Comparison of ENCODE assay signal across 13 mouse cellular contexts in the genomic region with DNA sequence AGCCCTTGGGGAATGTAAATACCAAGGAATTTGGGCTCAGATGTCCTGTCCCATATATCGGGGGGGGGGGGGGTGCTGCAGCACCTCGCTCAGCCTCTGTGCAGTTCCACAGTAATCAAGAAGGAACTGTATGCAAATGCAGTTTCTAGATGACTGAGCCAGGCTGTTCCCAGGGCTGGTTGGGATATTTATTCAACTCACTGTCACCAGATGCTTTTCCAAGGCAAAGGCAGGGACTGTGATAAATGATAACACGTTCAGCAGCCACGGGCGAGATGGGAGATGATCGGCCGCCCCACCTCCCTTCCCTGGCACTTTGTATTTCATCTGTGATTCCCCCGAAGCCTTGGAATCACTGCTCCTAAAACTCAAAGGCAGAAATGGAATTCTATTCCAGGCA.
DNase-seq lines count a peak whose midpoint lies in the region; ATAC-seq and TF ChIP-seq lines count a peak whose summit lies in the region.
"Had no signal": no experiment of that assay in that cellular context is flagged by ENCODE, and none has a peak within 500 bp of the region (broad histone marks: within the 10 kb centered on the region; RNA-seq: fewer than 3 reads in every experiment).

No protein-coding gene starts in this region.

- peak overlapping the region; percentile 58 for H3K27ac ChIP-seq in forebrain, embryonic 15.5 days (replicated peaks)
- H3K27ac ChIP-seq in midbrain, embryonic 13.5 days, result peak overlapping the region; percentile 61
- no peak overlapping the region for H3K27ac ChIP-seq in gastrocnemius, adult 2 months
- no peak overlapping the region for H3K27ac ChIP-seq in liver, postnatal 0 days (ENCODE audit: low read depth)

- H3K9ac ChIP-seq in forebrain, embryonic 15.5 days (replicated peaks), result no peak overlapping the region
- H3K9ac ChIP-seq in midbrain, embryonic 13.5 days (replicated peaks), result no peak overlapping the region
- no peak overlapping the region for H3K9ac ChIP-seq in liver, postnatal 0 days (replicated peaks)

- peak; percentile 39 for DNase-seq in layer of hippocampus, adult 11-12 months (ENCODE audit: low spot score)
- DNase-seq in layer of hippocampus, postnatal 10 days (ENCODE audit: low spot score in 2 of 2), result no peak
- DNase-seq in brain, embryonic 14.5 days (ENCODE audit: low read depth), result peak; percentile 63
- DNase-seq in gastrocnemius, adult 2 months, result no peak
- DNase-seq in liver, postnatal 0 days, result no peak
- DNase-seq: adrenal gland, postnatal 25 days; cerebellum, adult 9-11 months; kidney, postnatal 10 days; lung, adult 18-20 months; thymus, postnatal 36 days had no signal

- peaks cover 48% of the 10 kb centered on the region for H3K4me1 ChIP-seq in forebrain, embryonic 15.5 days
- H3K4me1 ChIP-seq in midbrain, embryonic 13.5 days (replicated peaks), result peaks cover 63% of the 10 kb centered on the region
- no peaks in the 10 kb centered on the region for H3K4me1 ChIP-seq in liver, postnatal 0 days (ENCODE audit: insufficient read depth)
- H3K4me1 ChIP-seq: megakaryocyte, embryonic 14.5 days had no signal

- no peak overlapping the region for H3K4me3 ChIP-seq in forebrain, embryonic 15.5 days
- H3K4me3 ChIP-seq in midbrain, embryonic 13.5 days (replicated peaks), result no peak overlapping the region
- no peak overlapping the region for H3K4me3 ChIP-seq in gastrocnemius, adult 2 months
- H3K4me3 ChIP-seq in liver, postnatal 0 days (ENCODE audit: low read depth, low read length), result no peak overlapping the region
- H3K4me3 ChIP-seq: megakaryocyte, embryonic 14.5 days had no signal

- H3K27me3 ChIP-seq in forebrain, embryonic 15.5 days, result no peaks in the 10 kb centered on the region
- 0 out of 2 replicates have a peak, but pooled peaks cover 6% of the 10 kb centered on the region for H3K27me3 ChIP-seq in midbrain, embryonic 13.5 days
- H3K27me3 ChIP-seq in liver, postnatal 0 days (ENCODE audit: insufficient read depth, low read length), result no peaks in the 10 kb centered on the region

- no peak overlapping the region for H3K4me2 ChIP-seq in forebrain, embryonic 15.5 days (replicated peaks)
- no peak overlapping the region for H3K4me2 ChIP-seq in midbrain, embryonic 13.5 days (replicated peaks)
- no peak overlapping the region for H3K4me2 ChIP-seq in liver, postnatal 0 days (ENCODE audit: low read depth, low read length)

- ATAC-seq in forebrain, embryonic 15.5 days (replicated peaks), result no peak
- ATAC-seq in midbrain, embryonic 13.5 days, result peak; percentile 18; the same call in 1 of the 2 replicates
- no peak for ATAC-seq in liver, postnatal 0 days

- no peak for TF ChIP-seq CTCF in brain, embryonic 14.5 days (IDR thresholded peaks at IDR 0.05; ENCODE audit: borderline replicate concordance, extremely low read depth, insufficient read depth, insufficient read length)
- TF ChIP-seq CTCF in gastrocnemius, adult 2 months (IDR thresholded peaks at IDR 0.05), result no peak
- no peak for TF ChIP-seq CTCF in liver, postnatal 0 days (IDR thresholded peaks at IDR 0.05; ENCODE audit: low read depth)

- H3K36me3 ChIP-seq in forebrain, embryonic 15.5 days, result no peaks in the 10 kb centered on the region
- no peaks in the 10 kb centered on the region for H3K36me3 ChIP-seq in midbrain, embryonic 13.5 days
- no peaks in the 10 kb centered on the region for H3K36me3 ChIP-seq in liver, postnatal 0 days (replicated peaks; ENCODE audit: insufficient read depth, low read length)

- WGBS in forebrain, embryonic 15.5 days, result 52% methylated on average over 8 of the region's 8 CpGs
- 28% methylated on average over 8 of the region's 8 CpGs for WGBS in midbrain, embryonic 13.5 days
- 61% methylated on average over 8 of the region's 8 CpGs for WGBS in liver, postnatal 0 days (ENCODE audit: insufficient replicate concordance)

- TF ChIP-seq POLR2A in brain, embryonic 14.5 days (IDR thresholded peaks at IDR 0.05; ENCODE audit: borderline replicate concordance, extremely low read depth, insufficient read depth, insufficient read length, poor library complexity, severe bottlenecking), result no peak

- intact Hi-C loops in gastrocnemius, adult 2 months (cut with DNase I), result no loop called here

- H3K9me3 ChIP-seq in forebrain, embryonic 15.5 days, result no peaks in the 10 kb centered on the region
- no peaks in the 10 kb centered on the region for H3K9me3 ChIP-seq in midbrain, embryonic 13.5 days
- no peaks in the 10 kb centered on the region for H3K9me3 ChIP-seq in liver, postnatal 0 days (ENCODE audit: low read length)
- H3K9me3 ChIP-seq: megakaryocyte, embryonic 14.5 days had no signal

- TF ChIP-seq EP300 in liver, postnatal 0 days (IDR thresholded peaks at IDR 0.05; ENCODE audit: low read depth), result no peak

Comparison
In these comparisons a context has a peak if more than half of its experiments do, and no peak if none do; other contexts are left out.
1. DNase-seq: peak in layer of hippocampus, adult 11-12 months (single experiment) and brain, embryonic 14.5 days (single experiment); none in layer of hippocampus, postnatal 10 days (0 of 2), gastrocnemius, adult 2 months (single experiment) and liver, postnatal 0 days (single experiment).
2. H3K27ac ChIP-seq: peak in forebrain, embryonic 15.5 days (single experiment) and midbrain, embryonic 13.5 days (single experiment); none in gastrocnemius, adult 2 months (single experiment) and liver, postnatal 0 days (single experiment).